Comparison of ENCODE assay signal across 7 mouse cellular contexts in genomic region chr7:19715239-19716054, GRCm38 (mm10). TPM values are rescaled to one million over a fixed set of nuclear protein-coding genes. Genes with fewer than 3 reads are reported as not detected.
A peak's percentile ranks its signal among the peaks of the same experiment; 100 is the strongest.
DNase-seq lines count a peak whose midpoint lies in the region; ATAC-seq lines count a peak whose summit lies in the region.

Gene Tomm40 (minus strand): TSS chr7:19715438.

- peak within 1 kb of the TSS; percentile 76 for H3K4me2 ChIP-seq in embryonic facial prominence, embryonic 12.5 days (replicated peaks)
- peak within 1 kb of the TSS; percentile 90 for H3K4me2 ChIP-seq in limb, embryonic 11.5 days (ENCODE audit: low read depth, severe bottlenecking)
- H3K4me2 ChIP-seq in midbrain, embryonic 14.5 days (ENCODE audit: low read length), result peak within 1 kb of the TSS; percentile 98

- peak within 1 kb of the TSS; percentile 97 for H3K9ac ChIP-seq in embryonic facial prominence, embryonic 12.5 days
- peak within 1 kb of the TSS; percentile 91 for H3K9ac ChIP-seq in limb, embryonic 11.5 days (ENCODE audit: low read length)
- peak within 1 kb of the TSS; percentile 92 for H3K9ac ChIP-seq in midbrain, embryonic 14.5 days (replicated peaks; ENCODE audit: low read length)

- H3K36me3 ChIP-seq in embryonic facial prominence, embryonic 12.5 days, result peaks cover 50% of the 10 kb centered on the region
- H3K36me3 ChIP-seq in limb, embryonic 11.5 days (ENCODE audit: control insufficient read depth, insufficient read depth, low read length), result peaks cover 20% of the 10 kb centered on the region
- peaks cover 26% of the 10 kb centered on the region for H3K36me3 ChIP-seq in midbrain, embryonic 14.5 days (ENCODE audit: control insufficient read depth, insufficient read depth, low read length)

- H3K27me3 ChIP-seq in embryonic facial prominence, embryonic 12.5 days, result no peaks in the 10 kb centered on the region
- no peaks in the 10 kb centered on the region for H3K27me3 ChIP-seq in limb, embryonic 11.5 days (ENCODE audit: control insufficient read depth, insufficient read depth, low read length)
- H3K27me3 ChIP-seq in midbrain, embryonic 14.5 days (ENCODE audit: control insufficient read depth, insufficient read depth, low read length), result no peaks in the 10 kb centered on the region

- peaks cover 18% of the 10 kb centered on the region; the same call in 1 of the 2 replicates for H3K4me1 ChIP-seq in embryonic facial prominence, embryonic 12.5 days
- H3K4me1 ChIP-seq in limb, embryonic 11.5 days (ENCODE audit: control insufficient read depth, insufficient read depth, low read length), result peaks cover 2% of the 10 kb centered on the region; the same call in 1 of the 2 replicates
- peaks cover 15% of the 10 kb centered on the region for H3K4me1 ChIP-seq in midbrain, embryonic 14.5 days (ENCODE audit: control insufficient read depth, insufficient read depth, low read length)

- H3K9me3 ChIP-seq in embryonic facial prominence, embryonic 12.5 days, result peaks cover 1% of the 10 kb centered on the region; the same call in 1 of the 2 replicates
- no peaks in the 10 kb centered on the region for H3K9me3 ChIP-seq in limb, embryonic 11.5 days (ENCODE audit: control insufficient read depth, low read length)
- H3K9me3 ChIP-seq in midbrain, embryonic 14.5 days (ENCODE audit: control insufficient read depth, low read length), result no peaks in the 10 kb centered on the region

- peak within 1 kb of the TSS; percentile 100 for H3K4me3 ChIP-seq in embryonic facial prominence, embryonic 12.5 days
- peak within 1 kb of the TSS; percentile 99 for H3K4me3 ChIP-seq in limb, embryonic 11.5 days (ENCODE audit: low read depth, low read length)
- peak within 1 kb of the TSS; percentile 96 for H3K4me3 ChIP-seq in midbrain, embryonic 14.5 days (replicated peaks; ENCODE audit: low read depth, low read length)

- H3K27ac ChIP-seq in embryonic facial prominence, embryonic 12.5 days, result peak within 1 kb of the TSS; percentile 86
- H3K27ac ChIP-seq in limb, embryonic 11.5 days (replicated peaks; ENCODE audit: low read depth, low read length), result peak within 1 kb of the TSS; percentile 65
- H3K27ac ChIP-seq in midbrain, embryonic 14.5 days (replicated peaks; ENCODE audit: low read depth, low read length), result peak within 1 kb of the TSS; percentile 91

- WGBS in embryonic facial prominence, embryonic 12.5 days, result under 1% methylated on average over 59 of the region's 59 CpGs
- under 1% methylated on average over 58 of the region's 59 CpGs for WGBS in limb, embryonic 11.5 days
- under 1% methylated on average over 58 of the region's 59 CpGs for WGBS in midbrain, embryonic 14.5 days

- ATAC-seq in embryonic facial prominence, embryonic 12.5 days (ENCODE audit: insufficient number of reproducible peaks, insufficient read depth, low FRiP score, low TSS enrichment), result peak; percentile 99
- peak; percentile 100 for ATAC-seq in limb, embryonic 11.5 days (ENCODE audit: insufficient number of reproducible peaks, low FRiP score, low TSS enrichment, low read depth)
- ATAC-seq in midbrain, embryonic 14.5 days (ENCODE audit: low FRiP score, low TSS enrichment), result peak; percentile 98

- peak; percentile 96 for DNase-seq in adrenal gland, postnatal 25 days
- DNase-seq in heart, adult 11 months, result peak; percentile 100
- peak; percentile 98 for DNase-seq in kidney, adult 18-20 months
- peak; percentile 99 for DNase-seq in limb, embryonic 11.5 days (ENCODE audit: low spot score)
- DNase-seq in midbrain, embryonic 14.5 days, result peak; percentile 100
- DNase-seq in spleen, adult 18-20 months, result peak; percentile 95 to 99

RNA-seq across cellular contexts. Expression of gene Tomm40, which starts in this region (rescaled TPM):
- total RNA-seq in adrenal gland, postnatal 25 days (2021), result 96.1 and 115 TPM in 2 replicates
- polyA plus RNA-seq in embryonic facial prominence, embryonic 12.5 days (2016; fragmentation: Nextera tagmentation; extraction: Ambion mirVana), result 163 and 174 TPM in 2 replicates
- polyA plus RNA-seq in limb, embryonic 11.5 days (2014; fragmentation: Nextera tagmentation; extraction: Ambion mirVana), result 154 and 163 TPM in 2 replicates
- polyA plus RNA-seq in midbrain, embryonic 14.5 days (2014; fragmentation: Nextera tagmentation; extraction: Ambion mirVana), result 120 and 121 TPM in 2 replicates

Comparison
In these comparisons a context has a peak if more than half of its experiments do, and no peak if none do; other contexts are left out.
1. Peak in every context shown above with its lines: DNase-seq, ATAC-seq, H3K4me3 ChIP-seq and H3K27ac ChIP-seq.